Mouse (Mus musculus): ENCODE measurements around the gene Tpi1. TPM values are rescaled to one million over a fixed set of nuclear protein-coding genes. Genes with fewer than 3 reads are reported as not detected.
"Not testable (repeated sequence)": the region's sequence is repeated elsewhere in the genome, so short reads cannot be mapped to it uniquely, and the experiment has no call there.

Gene Tpi1
- total RNA-seq, 2 experiments from 2014 or later: 2,608 to 3,105 TPM

- intact Hi-C loops (cut with DNase I): no loop called here
- no peak for DNase-seq
Measured at GRCm38 (mm10) chr6:124835531-124835930, 21.4 kb upstream of the Tpi1 start.

- no peak for DNase-seq
- intact Hi-C loops (cut with DNase I): no loop called here
Measured at GRCm38 (mm10) chr6:124834512-124835081, 20.5 kb upstream of the Tpi1 start.

- intact Hi-C loops (cut with DNase I): no loop called here
- DNase-seq: no peak
Measured at GRCm38 (mm10) chr6:124831649-124832048, 17.6 kb upstream of the Tpi1 start.

- DNase-seq; intact Hi-C loops (cut with DNase I): not testable (repeated sequence)
Measured at GRCm38 (mm10) chr6:124831199-124831598, 17.1 kb upstream of the Tpi1 start.

- peak; percentile 84 to 90 for DNase-seq
- intact Hi-C loops (cut with DNase I): no loop called here
Measured at GRCm38 (mm10) chr6:124829799-124830700, 16.0 kb upstream of the Tpi1 start.

GRCm38 (mm10) chr6:124828868-124829798, 15.0 kb upstream of the Tpi1 start, which contains the start of the genes Usp5 and Cdca3:
Gene Usp5 (minus strand): TSS chr6:124829484.
Gene Cdca3 (plus strand): TSS chr6:124829547.
- DNase-seq: peak; percentile 98
- intact Hi-C loops (cut with DNase I): no loop called here

GRCm38 (mm10) chr6:124828101-124828592, 14.1 kb upstream of the Tpi1 start:
- DNase-seq: no peak
- intact Hi-C loops (cut with DNase I): no loop called here

- intact Hi-C loops (cut with DNase I): no loop called here
Measured at GRCm38 (mm10) chr6:124822049-124822448, 8.0 kb upstream of the Tpi1 start.

GRCm38 (mm10) chr6:124820891-124821290, 6.8 kb upstream of the Tpi1 start:
- intact Hi-C loops (cut with DNase I): no loop called here

More at GRCm38 (mm10) chr6:124822049-124822448, 8.0 kb upstream of the Tpi1 start:
- DNase-seq: no peak

GRCm38 (mm10) chr6:124817971-124818370, 3.9 kb upstream of the Tpi1 start:
- no peak for DNase-seq
- intact Hi-C loops (cut with DNase I): no loop called here

More at GRCm38 (mm10) chr6:124820891-124821290, 6.8 kb upstream of the Tpi1 start:
- no peak for DNase-seq

- no peak for DNase-seq
- intact Hi-C loops (cut with DNase I): no loop called here
Measured at GRCm38 (mm10) chr6:124817563-124817962, 3.5 kb upstream of the Tpi1 start.

GRCm38 (mm10) chr6:124817125-124817524, 3.0 kb upstream of the Tpi1 start:
- DNase-seq: no peak
- intact Hi-C loops (cut with DNase I): no loop called here

- DNase-seq: no peak
- intact Hi-C loops (cut with DNase I): no loop called here
Measured at GRCm38 (mm10) chr6:124816611-124817010, 2.5 kb upstream of the Tpi1 start.

GRCm38 (mm10) chr6:124814858-124815774, 1.0 kb upstream of the Tpi1 start:
- intact Hi-C loops (cut with DNase I): no loop called here

GRCm38 (mm10) chr6:124814448-124814847, 352 bp upstream of the Tpi1 start:
- DNase-seq: no peak
- intact Hi-C loops (cut with DNase I): no loop called here

More at GRCm38 (mm10) chr6:124814858-124815774, 1.0 kb upstream of the Tpi1 start:
- peak in 1 of 2 experiments; percentile 9 for DNase-seq

GRCm38 (mm10) chr6:124813496-124813895, 600 bp downstream of the Tpi1 start:
- peak; percentile 47 to 58 for DNase-seq
- intact Hi-C loops (cut with DNase I): no loop called here

GRCm38 (mm10) chr6:124812848-124813247, 1.2 kb downstream of the Tpi1 start:
- intact Hi-C loops (cut with DNase I): no loop called here
- no peak for DNase-seq

GRCm38 (mm10) chr6:124811701-124812560, 2.2 kb downstream of the Tpi1 start:
- intact Hi-C loops (cut with DNase I): no loop called here

GRCm38 (mm10) chr6:124811403-124811665, 2.8 kb downstream of the Tpi1 start:
- no peak for DNase-seq
- intact Hi-C loops (cut with DNase I): no loop called here

More at GRCm38 (mm10) chr6:124811701-124812560, 2.2 kb downstream of the Tpi1 start:
- DNase-seq: no peak

Data from gastrocnemius, postnatal 36 days (tissue).